Mouse (Mus musculus): ENCODE measurements at regions not wholly inside any gene's neighbourhood (a gene's known extent, or its start where the extent isn't known, plus 50 kb on each side); places are given as distances from the start of the nearest gene placed in this dataset.

- no peak for DNase-seq
Observed at GRCm38 (mm10) chr15:42311166-42311565, 2177.0 kb downstream of the 9330182O14Rik start.

DNA sequence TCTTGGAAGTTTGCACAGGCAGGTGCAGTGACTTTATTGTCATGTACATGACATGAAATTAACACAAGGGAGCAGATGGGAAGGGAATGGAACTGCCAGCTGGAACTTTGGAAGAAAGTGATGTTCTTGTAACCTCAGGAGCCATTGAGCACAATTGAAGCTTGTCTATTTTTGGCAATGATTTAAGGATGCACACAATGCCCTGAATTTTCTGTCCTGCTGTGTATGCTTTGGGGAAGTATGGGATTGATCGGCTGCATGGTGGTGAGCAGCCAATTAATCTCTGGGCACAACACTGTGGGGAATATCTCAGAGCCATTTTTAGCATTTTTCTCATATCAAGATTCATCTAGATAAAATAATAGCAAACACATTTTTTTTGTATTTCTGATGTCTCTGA is 2186.2 kb downstream of the 9330182O14Rik start:
- DNase-seq: no peak

GRCm38 (mm10) chr15:42322940-42323339 is 2188.8 kb downstream of the 9330182O14Rik start:
- no peak for DNase-seq

DNA sequence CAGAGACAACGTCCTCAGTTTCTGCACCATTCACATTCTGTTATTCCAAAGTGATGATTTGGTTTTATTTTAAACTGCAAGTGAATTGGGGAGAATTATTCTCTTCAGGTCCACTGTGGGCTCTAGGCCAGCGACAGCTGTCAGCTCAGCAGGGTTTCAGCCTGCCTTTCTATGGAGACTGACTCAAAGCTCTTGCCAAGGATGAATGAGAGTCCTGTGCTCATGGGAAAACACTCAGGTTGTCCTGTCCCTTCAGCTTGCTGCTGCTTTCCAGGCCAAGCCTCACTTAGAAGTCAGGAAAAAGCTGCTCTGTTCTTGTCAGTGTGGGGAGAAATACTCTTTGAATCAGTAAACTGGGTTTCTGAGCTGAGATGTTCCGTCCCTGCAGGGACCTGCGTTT is 2191.1 kb downstream of the 9330182O14Rik start:
- DNase-seq: no peak

GRCm38 (mm10) chr15:42328535-42328934 is 2194.4 kb downstream of the 9330182O14Rik start:
- no peak for DNase-seq

DNA sequence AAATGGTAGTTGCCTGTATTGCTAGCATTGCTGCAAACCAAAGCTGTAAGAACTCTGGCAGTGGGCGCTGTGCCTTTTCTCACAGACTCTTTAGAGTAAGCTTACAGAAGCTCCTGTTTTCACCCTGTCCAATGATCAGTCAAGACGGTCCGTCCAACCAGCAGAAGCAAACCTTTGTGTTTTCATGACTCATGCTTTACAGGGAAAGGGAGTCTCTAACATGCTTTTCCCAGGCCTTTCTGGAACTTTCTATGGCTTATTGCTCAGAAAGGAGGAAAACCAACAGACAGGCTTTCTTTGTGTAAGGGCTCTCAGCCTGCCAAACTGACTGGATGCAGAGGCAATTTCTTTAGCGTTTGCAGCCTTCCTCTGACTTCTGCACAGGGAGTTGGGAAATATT is 2195.6 kb downstream of the 9330182O14Rik start:
- no peak for DNase-seq

- DNase-seq: no peak
Observed at GRCm38 (mm10) chr15:42333642-42334041, 2199.5 kb downstream of the 9330182O14Rik start.

GRCm38 (mm10) chr15:42346131-42346530 is 2212.0 kb downstream of the 9330182O14Rik start:
- DNase-seq: no peak

DNA sequence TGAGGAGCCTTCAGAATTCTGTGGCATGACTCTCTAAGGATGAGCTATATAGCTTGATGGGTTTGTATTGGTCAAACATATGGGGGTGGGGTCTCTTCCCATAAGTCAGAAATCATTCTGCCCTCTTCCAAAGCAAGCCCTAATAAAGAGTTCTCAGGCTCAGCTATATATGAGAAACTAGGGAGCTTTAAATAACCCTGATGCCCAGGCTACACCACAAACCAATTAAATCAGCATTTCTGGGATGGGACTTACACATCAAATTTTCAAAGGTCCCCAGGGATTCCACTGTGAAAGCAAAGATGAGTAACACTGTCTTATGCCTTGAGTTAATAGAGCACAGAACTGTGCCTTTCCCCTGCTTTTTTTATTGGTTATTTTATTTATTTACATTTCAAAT is 2227.7 kb downstream of the 9330182O14Rik start:
- DNase-seq: no peak

DNA sequence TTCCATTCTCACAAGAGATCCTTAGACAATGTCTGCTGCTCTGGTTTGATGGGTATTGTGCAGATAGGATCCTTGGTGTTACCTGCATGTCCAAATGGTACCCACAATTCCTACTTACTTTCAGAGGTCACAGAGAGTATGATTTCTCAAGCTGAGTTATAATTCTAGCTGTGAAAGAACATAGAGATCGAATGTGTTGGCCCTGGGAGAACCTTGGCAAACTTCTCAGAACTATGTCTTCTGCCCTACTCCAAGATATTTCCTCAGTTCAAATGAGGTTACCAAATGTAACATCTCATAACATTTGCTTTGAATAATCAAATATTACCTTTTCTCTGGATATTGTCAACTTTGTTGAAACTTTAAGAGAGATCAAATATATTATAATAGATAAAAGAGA is 2230.8 kb downstream of the 9330182O14Rik start:
- DNase-seq: no peak

GRCm38 (mm10) chr15:42366796-42367195 is 2232.6 kb downstream of the 9330182O14Rik start:
- no peak for DNase-seq

DNA sequence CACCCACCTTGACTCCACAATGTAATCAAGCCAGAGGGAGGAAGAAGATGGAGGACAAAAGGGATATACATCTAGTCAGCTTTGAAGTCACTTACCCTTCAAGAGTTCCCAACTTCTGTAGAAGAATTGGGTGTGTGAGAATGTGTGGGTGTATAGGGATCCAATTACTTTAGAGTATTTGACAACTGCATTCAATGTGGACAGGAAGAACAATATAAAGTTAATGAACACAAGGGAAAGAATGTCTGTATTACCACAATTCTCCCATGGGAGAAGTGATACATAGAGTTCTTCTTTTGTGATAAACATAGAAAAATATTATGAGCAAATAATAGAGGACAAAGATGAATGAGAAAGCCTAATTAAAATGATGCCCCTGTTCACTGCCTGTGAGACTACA is 2235.4 kb downstream of the 9330182O14Rik start:
- DNase-seq: no peak

DNA sequence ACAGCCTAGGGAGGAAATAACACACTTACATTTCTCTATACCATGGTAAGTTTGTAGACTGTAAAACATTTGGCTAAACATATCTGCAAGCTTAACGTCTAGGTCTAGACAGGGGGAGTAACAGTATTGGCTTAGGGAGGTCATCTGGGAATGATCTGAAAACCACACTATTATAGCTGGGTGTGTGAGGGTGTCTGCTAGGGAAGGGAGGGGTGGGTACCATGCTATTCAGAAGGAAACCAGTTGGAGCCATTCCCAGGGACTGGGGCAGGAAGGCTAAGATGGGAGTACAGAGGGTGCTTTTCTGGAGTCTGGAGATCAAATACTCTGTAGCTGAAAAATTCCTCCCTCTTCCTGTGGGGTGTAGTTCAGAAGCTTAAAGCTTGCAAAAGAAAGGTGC is 2235.9 kb downstream of the 9330182O14Rik start:
- no peak for DNase-seq

- DNase-seq: peak in 1 of 2 experiments; percentile 7
Observed at GRCm38 (mm10) chr15:42372704-42373286, 2238.6 kb downstream of the 9330182O14Rik start.

All from kidney, postnatal 36 days (tissue).